Mouse (Mus musculus): ENCODE results near the gene Glipr1l2.
A peak's percentile ranks its signal among the peaks of the same experiment; 100 is the strongest.
"Not testable (repeated sequence)": the region's sequence is repeated elsewhere in the genome, so short reads cannot be mapped to it uniquely, and the experiment has no call there.

Gene Glipr1l2

GRCm38 (mm10) chr10:112083157-112083556 is at the start of gene Glipr1l2:
Glipr1l2 (plus strand) TSS chr10:112083354.
- no peak for DNase-seq (ENCODE audit: low read depth, low spot score)

GRCm38 (mm10) chr10:112043523-112043922 is 39.6 kb upstream of the Glipr1l2 start:
- DNase-seq (ENCODE audit: low read depth, low spot score) = not testable (repeated sequence)

GRCm38 (mm10) chr10:112044283-112044682 is 38.9 kb upstream of the Glipr1l2 start:
- DNase-seq (ENCODE audit: low read depth, low spot score) = not testable (repeated sequence)

- no peak for DNase-seq (ENCODE audit: low read depth, low spot score)
Measured at GRCm38 (mm10) chr10:112051220-112051619, 31.9 kb upstream of the Glipr1l2 start.

GRCm38 (mm10) chr10:112051956-112052355 is 31.2 kb upstream of the Glipr1l2 start:
- peak; percentile 7 for DNase-seq (ENCODE audit: low read depth, low spot score)

GRCm38 (mm10) chr10:112059702-112060582 is 23.2 kb upstream of the Glipr1l2 start, which contains the start of gene Glipr1l1:
Glipr1l1 (plus strand) TSS chr10:112060189.
- peak; percentile 94 for DNase-seq (ENCODE audit: low read depth, low spot score)

GRCm38 (mm10) chr10:112060583-112060934 is 22.6 kb upstream of the Glipr1l2 start:
- DNase-seq (ENCODE audit: low read depth, low spot score) = not testable (repeated sequence)

GRCm38 (mm10) chr10:112080044-112080443 is 3.1 kb upstream of the Glipr1l2 start:
- no peak for DNase-seq (ENCODE audit: low read depth, low spot score)

- DNase-seq (ENCODE audit: low read depth, low spot score) = peak; percentile 25
Measured at GRCm38 (mm10) chr10:112105785-112106184, 22.6 kb downstream of the Glipr1l2 start.

GRCm38 (mm10) chr10:112110401-112110800 is 27.2 kb downstream of the Glipr1l2 start:
- no peak for DNase-seq (ENCODE audit: low read depth, low spot score)

- DNase-seq (ENCODE audit: low read depth, low spot score) = not testable (repeated sequence)
Measured at GRCm38 (mm10) chr10:112125090-112125489, 41.9 kb downstream of the Glipr1l2 start.

- DNase-seq (ENCODE audit: low read depth, low spot score) = not testable (repeated sequence)
Measured at GRCm38 (mm10) chr10:112127682-112128230, 44.6 kb downstream of the Glipr1l2 start.

GRCm38 (mm10) chr10:112132194-112132593 is 49.0 kb downstream of the Glipr1l2 start:
- no peak for DNase-seq (ENCODE audit: low read depth, low spot score)

GRCm38 (mm10) chr10:112138050-112138870 is 55.1 kb downstream of the Glipr1l2 start:
- DNase-seq (ENCODE audit: low read depth, low spot score) = peak; percentile 84

- DNase-seq (ENCODE audit: low read depth, low spot score) = no peak
Measured at GRCm38 (mm10) chr10:112138871-112139430, 55.8 kb downstream of the Glipr1l2 start.

- peak; percentile 2 for DNase-seq (ENCODE audit: low read depth, low spot score)
Measured at GRCm38 (mm10) chr10:112139834-112140233, 56.7 kb downstream of the Glipr1l2 start.
